Mouse (Mus musculus) megakaryocyte, embryonic 14.5 days (primary cell): ENCODE measurements around the gene Nr2f1.

Source experiments
- FLI1 ChIP-seq: IDR thresholded peaks from 2 replicates; pipeline ENCODE4 v1.6.1; 2012; ENCODE audit warnings: low read length, inconsistent platforms, mixed read lengths
- GATA1 ChIP-seq: IDR thresholded peaks from 3 replicates; pipeline ENCODE4 v1.6.1; 2012; ENCODE audit warnings: mixed read lengths, low read length, inconsistent platforms, borderline replicate concordance

DNA sequence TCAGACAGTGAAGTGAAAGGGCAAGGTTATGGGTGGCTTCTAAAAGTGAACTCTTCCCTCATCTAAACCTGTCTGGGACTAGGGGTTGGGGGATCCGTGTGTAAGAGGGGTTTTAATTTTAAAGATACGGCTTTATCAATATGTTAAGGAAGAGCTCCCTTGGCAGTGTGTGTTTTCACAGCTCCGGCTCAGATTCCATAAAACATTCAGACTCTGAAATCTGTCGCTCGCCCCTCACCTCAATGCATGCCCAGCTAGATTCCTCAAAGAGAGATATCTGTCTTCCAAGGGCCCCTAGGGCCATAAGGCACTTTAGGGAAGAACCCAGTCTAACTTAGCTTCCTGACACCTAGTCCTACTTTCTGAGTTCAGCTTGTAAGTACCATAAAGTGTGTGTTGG lies 11.7 kb downstream of the Nr2f1 start:
- TF ChIP-seq GATA1 (no peak), FLI1 (no peak)
